Mouse (Mus musculus) MEL (cell line): ENCODE data around the gene Npc2. TPM values are rescaled to one million over a fixed set of nuclear protein-coding genes. Genes with fewer than 3 reads are reported as not detected.

ENCODE experiments used
- DNase-seq: peaks from one replicate; pipeline ENCODE4 v3.0.0; 2011; ENCODE audit warnings: low read depth, low spot score
- H3K27ac ChIP-seq: 2 replicates; pipeline ENCODE4 v1.5.1; 2012; ENCODE audit warnings: low read depth, mild to moderate bottlenecking, control low read depth, low read length, moderate library complexity; ENCODE audit not compliant: control insufficient read depth
- H3K27me3 ChIP-seq, 2 experiments: fragments of 150-350 bp in 1 of 2; sonication (generic) in 1 of 2; 2 replicates each; pipeline ENCODE4 v1.6.1; 2012; ENCODE audit warnings: low read length in 2 of 2, mild to moderate bottlenecking in 2 of 2, improper control_type of control experiment in 1 of 2, moderate library complexity in 1 of 2; ENCODE audit not compliant: insufficient read depth in 2 of 2, control insufficient read depth in 1 of 2
- H3K36me3 ChIP-seq, 2 experiments: 2 replicates each; pipeline ENCODE4 v1.6.1; 2012 to 2014; ENCODE audit warnings: low read length in 2 of 2, improper control_type of control experiment in 1 of 2, inconsistent platforms in 1 of 2, mild to moderate bottlenecking in 1 of 2; ENCODE audit not compliant: insufficient read depth in 2 of 2, control insufficient read depth in 1 of 2
- H3K4me1 ChIP-seq, 2 experiments: fragments of 150-350 bp in 1 of 2; sonication (generic) in 1 of 2; 2 replicates each; pipeline ENCODE4 v1.6.1; 2012; ENCODE audit warnings: low read length in 2 of 2, improper control_type of control experiment in 1 of 2, mild to moderate bottlenecking in 1 of 2; ENCODE audit not compliant: insufficient read depth in 2 of 2, control insufficient read depth in 1 of 2
- H3K4me3 ChIP-seq, 2 experiments: fragments of 150-350 bp in 1 of 2; sonication (generic) in 1 of 2; 2 replicates each; pipeline ENCODE4 v1.5.1; 2012; ENCODE audit warnings: low read depth in 2 of 2, low read length in 2 of 2, mild to moderate bottlenecking in 2 of 2, moderate library complexity in 2 of 2, control low read depth in 1 of 2, improper control_type of control experiment in 1 of 2; ENCODE audit not compliant: control insufficient read depth in 1 of 2, insufficient read depth in 1 of 2
- H3K79me2 ChIP-seq: 2 replicates; pipeline ENCODE4 v1.6.1; 2012; ENCODE audit warnings: mild to moderate bottlenecking, low read length, moderate library complexity; ENCODE audit not compliant: control insufficient read depth, poor library complexity, insufficient read depth
- H3K9ac ChIP-seq: 2 replicates; pipeline ENCODE4 v1.6.1; 2012; ENCODE audit warnings: low read depth, mild to moderate bottlenecking, control low read depth, low read length, moderate library complexity; ENCODE audit not compliant: control insufficient read depth, poor library complexity, severe bottlenecking
- H3K9me3 ChIP-seq: fragments of 150-350 bp; sonication (generic); replicated peaks from 2 replicates; pipeline ENCODE4 v1.6.1; 2012; ENCODE audit warnings: mild to moderate bottlenecking, low read length, improper control_type of control experiment, moderate library complexity; ENCODE audit not compliant: insufficient read depth
- E2F4 ChIP-seq: IDR thresholded peaks from 2 replicates; pipeline ENCODE4 v1.6.1; 2011; ENCODE audit warnings: low read depth, low read length, improper control_type of control experiment, borderline replicate concordance
- ELF1 ChIP-seq: IDR thresholded peaks from 2 replicates; pipeline ENCODE4 v1.6.1; 2014; ENCODE audit warnings: low read depth, mild to moderate bottlenecking, inconsistent platforms, low read length, improper control_type of control experiment, moderate library complexity
- GABPA ChIP-seq: IDR thresholded peaks from 2 replicates; pipeline ENCODE4 v1.6.1; 2012; ENCODE audit warnings: low read depth, mild to moderate bottlenecking, inconsistent platforms, low read length, improper control_type of control experiment, moderate library complexity
- GATA1 ChIP-seq: IDR thresholded peaks from 2 replicates; pipeline ENCODE4 v1.6.1; 2011; ENCODE audit warnings: low read depth, low read length, improper control_type of control experiment
- JUND ChIP-seq: IDR thresholded peaks from 2 replicates; pipeline ENCODE4 v1.6.1; 2011; ENCODE audit warnings: low read depth, mild to moderate bottlenecking, improper control_type of control experiment, low read length
- MAFK ChIP-seq: IDR thresholded peaks from 2 replicates; pipeline ENCODE4 v1.6.1; 2011; ENCODE audit warnings: low read depth, mild to moderate bottlenecking, low read length, improper control_type of control experiment, borderline replicate concordance
- MEF2A ChIP-seq: IDR thresholded peaks from 2 replicates; pipeline ENCODE4 v1.6.1; 2014; ENCODE audit warnings: low read depth, mild to moderate bottlenecking, inconsistent platforms, low read length, improper control_type of control experiment; ENCODE audit not compliant: poor library complexity, insufficient replicate concordance, severe bottlenecking; ENCODE audit errors: extremely low read depth
- MXI1 ChIP-seq: IDR thresholded peaks from 2 replicates; pipeline ENCODE4 v1.6.1; 2011; ENCODE audit warnings: mild to moderate bottlenecking, low read depth, low read length, improper control_type of control experiment
- MYC ChIP-seq: IDR thresholded peaks from 2 replicates; pipeline ENCODE4 v1.6.1; 2011; ENCODE audit warnings: low read depth, mild to moderate bottlenecking, low read length, improper control_type of control experiment, moderate library complexity
- NELFE ChIP-seq: IDR thresholded peaks from 2 replicates; pipeline ENCODE4 v1.6.1; 2011; ENCODE audit warnings: low read depth, low read length, improper control_type of control experiment
- NRF1 ChIP-seq: IDR thresholded peaks from 2 replicates; pipeline ENCODE4 v1.6.1; 2014; ENCODE audit warnings: low read depth, mild to moderate bottlenecking, inconsistent platforms, low read length, improper control_type of control experiment, moderate library complexity; ENCODE audit not compliant: poor library complexity, insufficient read depth, severe bottlenecking
- POLR2AphosphoS5 ChIP-seq: IDR thresholded peaks from 2 replicates; pipeline ENCODE4 v1.6.1; 2012; ENCODE audit warnings: low read depth, borderline replicate concordance, mild to moderate bottlenecking, inconsistent platforms, low read length, moderate library complexity, mixed read lengths
- RAD21 ChIP-seq: IDR thresholded peaks from 2 replicates; pipeline ENCODE4 v1.6.1; 2011; ENCODE audit warnings: mild to moderate bottlenecking, low read depth, low read length, improper control_type of control experiment
- SIN3A ChIP-seq: IDR thresholded peaks from 2 replicates; pipeline ENCODE4 v1.6.1; 2012; ENCODE audit warnings: low read length, improper control_type of control experiment, inconsistent platforms
- TAL1 ChIP-seq: IDR thresholded peaks from 2 replicates; pipeline ENCODE4 v1.6.1; 2012; ENCODE audit warnings: mild to moderate bottlenecking, inconsistent platforms, low read length, moderate library complexity, mixed read lengths
- TCF12 ChIP-seq: IDR thresholded peaks from 2 replicates; pipeline ENCODE4 v1.6.1; 2014; ENCODE audit warnings: low read depth, mild to moderate bottlenecking, inconsistent platforms, low read length, improper control_type of control experiment, moderate library complexity
- USF1 ChIP-seq: IDR thresholded peaks from 2 replicates; pipeline ENCODE4 v1.6.1; 2014; ENCODE audit warnings: low read depth, mild to moderate bottlenecking, inconsistent platforms, low read length, improper control_type of control experiment, moderate library complexity
- USF2 ChIP-seq, 2 experiments: IDR thresholded peaks; 2 replicates each; pipeline ENCODE4 v1.6.1; 2011 to 2012; ENCODE audit warnings: improper control_type of control experiment in 2 of 2, low read length in 2 of 2, borderline replicate concordance in 1 of 2, inconsistent platforms in 1 of 2, low read depth in 1 of 2, mild to moderate bottlenecking in 1 of 2; ENCODE audit not compliant: insufficient read depth in 1 of 2
- ZC3H11A ChIP-seq: IDR thresholded peaks from 2 replicates; pipeline ENCODE4 v1.6.1; 2012; ENCODE audit warnings: low read depth, mild to moderate bottlenecking, inconsistent platforms, low read length, improper control_type of control experiment
- ZKSCAN1 ChIP-seq: IDR thresholded peaks from 2 replicates; pipeline ENCODE4 v1.6.1; 2012; ENCODE audit warnings: low read depth, mild to moderate bottlenecking, inconsistent platforms, low read length, improper control_type of control experiment, moderate library complexity
- ZMIZ1 ChIP-seq: IDR thresholded peaks from 2 replicates; pipeline ENCODE4 v1.6.1; 2012; ENCODE audit warnings: low read depth, mild to moderate bottlenecking, inconsistent platforms, low read length, improper control_type of control experiment, moderate library complexity
- polyA plus RNA-seq, 2 experiments: library from polyadenylated mRNA; stranded (reverse) in 1 of 2; unstranded in 1 of 2; fragments of >175 nt in 1 of 2; fragments of >200 nt in 1 of 2; gene quantifications; 2 replicates each; pipeline versions ENCODE4 v1.2.1 to v1.2.4; 2012; ENCODE audit warnings: low replicate concordance in 2 of 2, low read depth in 1 of 2; ENCODE audit not compliant: insufficient read length in 2 of 2, insufficient read depth in 1 of 2, missing spikeins in 1 of 2
- total RNA-seq: library from RNA; depleted of rRNA; stranded (reverse); fragments of 300-350 nt; gene quantifications from 2 replicates; pipeline ENCODE4 v1.2.3, GENCODE M21; 2012; rRNA removed

Npc2 gene
- total and polyA plus RNA-seq, 3 experiments, result 48.9 to 63.1 TPM; not detected in 1

DNA sequence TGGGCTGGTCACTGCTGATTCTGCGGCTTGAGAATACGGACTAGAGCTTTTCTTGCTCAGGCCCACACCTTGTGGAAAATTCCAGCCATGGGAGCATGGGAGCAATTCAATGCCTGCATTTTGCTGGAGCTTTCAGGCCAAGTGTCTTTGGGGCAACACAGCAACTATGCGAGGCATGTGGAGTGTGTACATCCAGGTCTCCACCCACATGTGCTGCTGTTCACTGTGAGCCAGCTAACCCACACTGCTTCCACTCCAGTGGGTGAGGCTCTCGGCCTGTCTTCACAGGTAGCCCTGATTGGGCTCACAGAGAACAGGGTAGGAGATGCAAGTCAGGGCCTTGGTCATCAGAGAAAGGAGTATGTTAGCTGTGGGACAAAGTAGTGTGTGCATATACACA lies 65.1 kb downstream of the Npc2 start:
- DNase-seq, result no peak
- Histone ChIP-seq H3K9me3 (no peaks in the 10 kb centered on the region), H3K4me3 (no peak overlapping the region), H3K27ac (no peak overlapping the region), H3K36me3 (peaks cover 0 to 11% of the 10 kb centered on the region in 2 experiments; a peak in 2 of 4 replicates), H3K9ac (no peak overlapping the region), H3K79me2 (no peaks in the 10 kb centered on the region), H3K4me1 (peaks cover 4 to 24% of the 10 kb centered on the region in 2 experiments), H3K27me3 (no peaks in the 10 kb centered on the region; a peak in 2 of 4 replicates)
- TF ChIP-seq TCF12, result no peak
- TF ChIP-seq ELF1, result no peak
- TF ChIP-seq RAD21, result no peak
- no peak for TF ChIP-seq E2F4
- TF ChIP-seq NELFE, result no peak
- TF ChIP-seq USF2 (IDR thresholded peaks at IDR 0.05; ENCODE audit: borderline replicate concordance in 1 of 2, insufficient read depth in 1 of 2, low read depth in 1 of 2, low read length in 2 of 2), result no peak
- no peak for TF ChIP-seq JUND
- TF ChIP-seq POLR2AphosphoS5, result no peak
- TF ChIP-seq ZKSCAN1, result no peak

DNA sequence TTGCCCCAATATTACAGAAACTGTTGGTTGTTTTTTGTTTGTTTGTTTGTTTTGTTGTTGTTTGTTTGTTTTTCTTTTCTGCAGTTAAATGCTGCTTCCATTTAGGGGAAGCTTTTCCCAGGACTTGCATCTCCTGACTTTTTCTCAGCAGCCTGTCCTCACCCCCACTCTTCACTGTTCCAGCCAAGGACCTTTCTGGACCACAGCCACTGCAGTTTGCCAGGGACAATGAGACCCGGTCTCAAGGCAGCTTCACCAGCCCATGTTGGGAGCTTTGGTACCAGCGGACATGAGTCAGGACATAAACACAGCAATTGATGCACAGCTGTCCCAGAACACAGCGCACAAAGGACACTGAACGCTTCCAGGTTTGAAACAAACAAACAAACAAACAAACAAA lies 66.1 kb downstream of the Npc2 start:
- no peak for TF ChIP-seq JUND
- TF ChIP-seq SIN3A, result no peak
- no peak for TF ChIP-seq MXI1
- TF ChIP-seq GATA1, result no peak
- TF ChIP-seq TAL1, result no peak
- no peak for TF ChIP-seq ZC3H11A
- no peak for TF ChIP-seq NRF1
- no peak for TF ChIP-seq GABPA
- TF ChIP-seq MEF2A, result no peak
- no peak for TF ChIP-seq E2F4
- no peak for TF ChIP-seq USF1
- TF ChIP-seq MYC, result no peak
- no peak for TF ChIP-seq ZMIZ1
- no peak for TF ChIP-seq MAFK
- Histone ChIP-seq H3K4me1 (peaks cover 4 to 24% of the 10 kb centered on the region in 2 experiments), H3K9ac (no peak overlapping the region), H3K27ac (no peak overlapping the region), H3K36me3 (peaks cover 0 to 11% of the 10 kb centered on the region in 2 experiments; a peak in 2 of 4 replicates), H3K4me3 (no peak overlapping the region), H3K9me3 (no peaks in the 10 kb centered on the region), H3K27me3 (peaks cover 0 to 4% of the 10 kb centered on the region in 2 experiments; a peak in 3 of 4 replicates), H3K79me2 (no peaks in the 10 kb centered on the region)
- DNase-seq, result no peak

Other genes with a start within 250 kb of the Npc2 start
- not detected in 2 replicates for gene Vsx2, start 203.4 kb downstream of the Npc2 start, total RNA-seq
- gene Vsx2, start 203.4 kb downstream of the Npc2 start, polyA plus RNA-seq, result not detected
- 3.5 TPM in 2 replicates for gene Abcd4, start 155.7 kb downstream of the Npc2 start, total RNA-seq
- 1 to 10 TPM in 1 of 2 experiments, not detected in 1; 7.1 TPM for gene Abcd4, start 155.7 kb downstream of the Npc2 start, polyA plus RNA-seq
- gene Vrtn, start 132.1 kb downstream of the Npc2 start, total RNA-seq, result not detected in 2 replicates
- gene Vrtn, start 132.1 kb downstream of the Npc2 start, polyA plus RNA-seq, result not detected
- not detected in 2 replicates for gene Syndig1l, start 74.3 kb downstream of the Npc2 start, total RNA-seq
- gene Syndig1l, start 74.3 kb downstream of the Npc2 start, polyA plus RNA-seq, result not detected
- gene Isca2, start 99 bp upstream of the Npc2 start, total RNA-seq, result 60.4 and 70.6 TPM in 2 replicates
- gene Isca2, start 99 bp upstream of the Npc2 start, polyA plus RNA-seq, result 10 to 100 TPM in 1 of 2 experiments, not detected in 1; 71.1 TPM
- 0.08 TPM in 1 of 2 replicates, not detected in the other for gene Ltbp2, start 103.4 kb upstream of the Npc2 start, total RNA-seq
- gene Ltbp2, start 103.4 kb upstream of the Npc2 start, polyA plus RNA-seq, result under 1 TPM in 1 of 2 experiments, not detected in 1; 0.01 TPM
- gene Fcf1, start 197.7 kb upstream of the Npc2 start, total RNA-seq, result 210 and 250 TPM in 2 replicates
- gene Fcf1, start 197.7 kb upstream of the Npc2 start, polyA plus RNA-seq, result 100 to 1,000 TPM in 1 of 2 experiments, not detected in 1; 172 TPM
- 37.9 and 45.0 TPM in 2 replicates for gene Arel1, start 197.7 kb upstream of the Npc2 start, total RNA-seq
- 10 to 100 TPM; 37.2 to 82.5 TPM for gene Arel1, start 197.7 kb upstream of the Npc2 start, polyA plus RNA-seq
- 16.6 and 16.9 TPM in 2 replicates for gene Ylpm1, start 223.2 kb upstream of the Npc2 start, total RNA-seq
- gene Ylpm1, start 223.2 kb upstream of the Npc2 start, polyA plus RNA-seq, result 10 to 100 TPM; 29.9 to 41.8 TPM